Mouse (Mus musculus): ENCODE results near the gene Acp5.

DNA sequence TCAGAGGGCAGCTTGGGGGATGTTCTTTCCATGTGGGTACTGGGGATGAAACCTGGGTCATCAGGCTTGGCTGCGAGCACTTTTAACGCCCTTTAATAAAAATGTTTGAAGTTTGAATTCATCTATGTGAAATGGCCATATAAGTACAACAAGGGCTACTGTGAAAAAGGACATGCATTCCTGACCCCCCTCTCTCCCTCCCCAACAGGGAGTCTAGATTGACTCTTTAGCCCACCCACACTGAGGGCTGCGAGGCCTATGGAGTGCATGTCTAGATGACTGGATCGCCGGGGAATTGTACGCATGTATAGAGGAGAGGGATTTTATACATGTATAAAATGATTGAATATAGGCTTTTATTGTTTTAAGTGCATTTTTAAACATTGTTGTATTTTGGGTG, 49.5 kb downstream of the Acp5 start:
- TF ChIP-seq POLR2AphosphoS5 (IDR thresholded peaks at IDR 0.05; ENCODE audit: borderline replicate concordance, low read depth, low read length) (no peak), POLR2A (IDR thresholded peaks at IDR 0.05; ENCODE audit: control insufficient read depth in 1 of 2, insufficient read depth in 1 of 2, low read depth in 1 of 2, low read length in 2 of 2, poor library complexity in 1 of 2) (no peak), EP300 (IDR thresholded peaks at IDR 0.05; ENCODE audit: low read depth in 1 of 2, low read length in 2 of 2) (no peak), CTCF (IDR thresholded peaks at IDR 0.05 in 2 of 3, conservative IDR thresholded peaks at IDR 0.05 in 1 of 3; ENCODE audit: control insufficient read depth in 1 of 3, insufficient read depth in 1 of 3, low read depth in 2 of 3, low read length in 3 of 3, poor library complexity in 1 of 3, severe bottlenecking in 1 of 3) (no peak), SIN3A (IDR thresholded peaks at IDR 0.05; ENCODE audit: low read length) (no peak), USF2 (IDR thresholded peaks at IDR 0.05; ENCODE audit: borderline replicate concordance in 1 of 2, insufficient read depth in 1 of 2, low read depth in 1 of 2, low read length in 2 of 2) (no peak), POLR2AphosphoS2 (IDR thresholded peaks at IDR 0.05; ENCODE audit: low read length) (no peak), ZNF384 (IDR thresholded peaks at IDR 0.05; ENCODE audit: low read depth, low read length) (no peak), GABPA (IDR thresholded peaks at IDR 0.05; ENCODE audit: low read depth, low read length) (no peak), MAX (IDR thresholded peaks at IDR 0.05; ENCODE audit: low read length) (no peak), RCOR1 (IDR thresholded peaks at IDR 0.05; ENCODE audit: low read depth, low read length) (no peak), TBP (IDR thresholded peaks at IDR 0.05; ENCODE audit: low read depth, low read length) (no peak), USF1 (IDR thresholded peaks at IDR 0.05; ENCODE audit: low read depth, low read length) (no peak), MXI1 (IDR thresholded peaks at IDR 0.05; ENCODE audit: low read depth, low read length) (no peak)

Measured in MEL (cell line).